Mouse (Mus musculus): ENCODE measurements around the gene Ptprh. TPM values are rescaled to one million over a fixed set of nuclear protein-coding genes. Genes with fewer than 3 reads are reported as not detected.

The Ptprh gene
- polyA plus RNA-seq, 1 experiment from 2014 or later, result 0.17 TPM

GRCm38 (mm10) chr7:4500892-4501471 is 102.9 kb downstream of the Ptprh start:
- peak overlapping the region; percentile 86 for H3K27ac ChIP-seq
- no peaks in the 10 kb centered on the region for H3K9me3 ChIP-seq (ENCODE audit: control insufficient read depth, low read length)
- peaks cover 12% of the 10 kb centered on the region for H3K36me3 ChIP-seq (replicated peaks; ENCODE audit: control insufficient read depth, insufficient read depth)
- peaks cover 33% of the 10 kb centered on the region for H3K4me1 ChIP-seq (replicated peaks; ENCODE audit: control insufficient read depth, insufficient read depth, low read length)
- H3K9ac ChIP-seq, result peak overlapping the region; percentile 96
- ATAC-seq (ENCODE audit: low FRiP score) (peak; percentile 51), DNase-seq (ENCODE audit: low spot score) (peak; percentile 37)
- peak overlapping the region; percentile 88 for H3K4me3 ChIP-seq (replicated peaks; ENCODE audit: low read length)
- 0% methylated on average over 43 of the region's 52 CpGs for WGBS
- H3K4me2 ChIP-seq (replicated peaks), result peak overlapping the region; percentile 89
- H3K27me3 ChIP-seq (ENCODE audit: control insufficient read depth, insufficient read depth, low read length), result no peaks in the 10 kb centered on the region

GRCm38 (mm10) chr7:4499034-4499433 is 104.8 kb downstream of the Ptprh start:
- DNase-seq (ENCODE audit: low spot score) (no peak), ATAC-seq (ENCODE audit: low FRiP score) (no peak)
- H3K9me3 ChIP-seq (ENCODE audit: control insufficient read depth, low read length), result no peaks in the 10 kb centered on the region
- H3K27ac ChIP-seq, result no peak overlapping the region
- 92% methylated on average over 4 of the region's 4 CpGs for WGBS
- H3K36me3 ChIP-seq (replicated peaks; ENCODE audit: control insufficient read depth, insufficient read depth), result peaks cover 13% of the 10 kb centered on the region
- H3K4me2 ChIP-seq (replicated peaks), result peak overlapping the region; percentile 89
- no peaks in the 10 kb centered on the region for H3K27me3 ChIP-seq (ENCODE audit: control insufficient read depth, insufficient read depth, low read length)
- peak overlapping the region; percentile 96; the same call in 1 of the 2 replicates for H3K9ac ChIP-seq
- H3K4me1 ChIP-seq (replicated peaks; ENCODE audit: control insufficient read depth, insufficient read depth, low read length), result peaks cover 33% of the 10 kb centered on the region
- H3K4me3 ChIP-seq (replicated peaks; ENCODE audit: low read length), result no peak overlapping the region

Small RNAs within 50 kb of the gene (microRNA-seq; reads per million reads assigned to microRNA genes)
- not detected for gene Gm23577

Other genes with a start within 250 kb of the Ptprh start
- gene Gp6, start 206.3 kb downstream of the Ptprh start, polyA plus RNA-seq (2014; fragmentation: Nextera tagmentation; extraction: Ambion mirVana), result 0.20 TPM in 1 of 2 replicates, not detected in the other
- 41.6 and 45.5 TPM in 2 replicates for gene Rdh13, start 158.4 kb downstream of the Ptprh start, polyA plus RNA-seq (2014; fragmentation: Nextera tagmentation; extraction: Ambion mirVana)
- gene Eps8l1, start 143.4 kb downstream of the Ptprh start, polyA plus RNA-seq (2014; fragmentation: Nextera tagmentation; extraction: Ambion mirVana), result 6.6 and 7.3 TPM in 2 replicates
- gene Ppp1r12c, start 102.4 kb downstream of the Ptprh start, polyA plus RNA-seq (2014; fragmentation: Nextera tagmentation; extraction: Ambion mirVana), result 50.1 and 54.7 TPM in 2 replicates
- gene Tnnt1, start 87.7 kb downstream of the Ptprh start, polyA plus RNA-seq (2014; fragmentation: Nextera tagmentation; extraction: Ambion mirVana), result 1.8 and 3.9 TPM in 2 replicates
- 0.36 and 0.46 TPM in 2 replicates for gene Tnni3, start 79.8 kb downstream of the Ptprh start, polyA plus RNA-seq (2014; fragmentation: Nextera tagmentation; extraction: Ambion mirVana)
- 1.0 and 1.5 TPM in 2 replicates for gene Dnaaf3, start 71.6 kb downstream of the Ptprh start, polyA plus RNA-seq (2014; fragmentation: Nextera tagmentation; extraction: Ambion mirVana)
- 77.0 and 90.9 TPM in 2 replicates for gene Syt5, start 56.5 kb downstream of the Ptprh start, polyA plus RNA-seq (2014; fragmentation: Nextera tagmentation; extraction: Ambion mirVana)
- 2.0 and 2.7 TPM in 2 replicates for gene Tmem86b, start 27.4 kb upstream of the Ptprh start, polyA plus RNA-seq (2014; fragmentation: Nextera tagmentation; extraction: Ambion mirVana)
- gene Ppp6r1, start 55.0 kb upstream of the Ptprh start, polyA plus RNA-seq (2014; fragmentation: Nextera tagmentation; extraction: Ambion mirVana), result 6.2 and 8.4 TPM in 2 replicates
- gene Hspbp1, start 81.0 kb upstream of the Ptprh start, polyA plus RNA-seq (2014; fragmentation: Nextera tagmentation; extraction: Ambion mirVana), result 146 and 154 TPM in 2 replicates
- gene Brsk1, start 86.6 kb upstream of the Ptprh start, polyA plus RNA-seq (2014; fragmentation: Nextera tagmentation; extraction: Ambion mirVana), result 10.3 and 10.5 TPM in 2 replicates
- gene Tmem150b, start 121.2 kb upstream of the Ptprh start, polyA plus RNA-seq (2014; fragmentation: Nextera tagmentation; extraction: Ambion mirVana), result 0.12 and 0.24 TPM in 2 replicates
- gene Kmt5c, start 136.1 kb upstream of the Ptprh start, polyA plus RNA-seq (2014; fragmentation: Nextera tagmentation; extraction: Ambion mirVana), result 44.9 and 53.7 TPM in 2 replicates
- gene Cox6b2, start 149.1 kb upstream of the Ptprh start, polyA plus RNA-seq (2014; fragmentation: Nextera tagmentation; extraction: Ambion mirVana), result 18.6 and 19.7 TPM in 2 replicates
- not detected in 2 replicates for gene Fam71e2, start 167.3 kb upstream of the Ptprh start, polyA plus RNA-seq (2014; fragmentation: Nextera tagmentation; extraction: Ambion mirVana)
- gene Il11, start 178.8 kb upstream of the Ptprh start, polyA plus RNA-seq (2014; fragmentation: Nextera tagmentation; extraction: Ambion mirVana), result 0.35 and 0.41 TPM in 2 replicates
- not detected in 2 replicates for gene Tmem190, start 178.9 kb upstream of the Ptprh start, polyA plus RNA-seq (2014; fragmentation: Nextera tagmentation; extraction: Ambion mirVana)
- 3.2 and 4.1 TPM in 2 replicates for gene Tmem238, start 185.6 kb upstream of the Ptprh start, polyA plus RNA-seq (2014; fragmentation: Nextera tagmentation; extraction: Ambion mirVana)
- gene Rpl28, start 188.8 kb upstream of the Ptprh start, polyA plus RNA-seq (2014; fragmentation: Nextera tagmentation; extraction: Ambion mirVana), result 175 and 192 TPM in 2 replicates
- 285 and 293 TPM in 2 replicates for gene Ube2s, start 208.5 kb upstream of the Ptprh start, polyA plus RNA-seq (2014; fragmentation: Nextera tagmentation; extraction: Ambion mirVana)
- 13.1 and 15.6 TPM in 2 replicates for gene Shisa7, start 240.7 kb upstream of the Ptprh start, polyA plus RNA-seq (2014; fragmentation: Nextera tagmentation; extraction: Ambion mirVana)